Mouse (Mus musculus) layer of hippocampus, adult 9-11 months (tissue): ENCODE measurements around the gene Ccnq.

Experiments
- DNase-seq: peaks from one replicate; pipeline ENCODE4 v3.0.0; 2022

Gene Ccnq

DNA sequence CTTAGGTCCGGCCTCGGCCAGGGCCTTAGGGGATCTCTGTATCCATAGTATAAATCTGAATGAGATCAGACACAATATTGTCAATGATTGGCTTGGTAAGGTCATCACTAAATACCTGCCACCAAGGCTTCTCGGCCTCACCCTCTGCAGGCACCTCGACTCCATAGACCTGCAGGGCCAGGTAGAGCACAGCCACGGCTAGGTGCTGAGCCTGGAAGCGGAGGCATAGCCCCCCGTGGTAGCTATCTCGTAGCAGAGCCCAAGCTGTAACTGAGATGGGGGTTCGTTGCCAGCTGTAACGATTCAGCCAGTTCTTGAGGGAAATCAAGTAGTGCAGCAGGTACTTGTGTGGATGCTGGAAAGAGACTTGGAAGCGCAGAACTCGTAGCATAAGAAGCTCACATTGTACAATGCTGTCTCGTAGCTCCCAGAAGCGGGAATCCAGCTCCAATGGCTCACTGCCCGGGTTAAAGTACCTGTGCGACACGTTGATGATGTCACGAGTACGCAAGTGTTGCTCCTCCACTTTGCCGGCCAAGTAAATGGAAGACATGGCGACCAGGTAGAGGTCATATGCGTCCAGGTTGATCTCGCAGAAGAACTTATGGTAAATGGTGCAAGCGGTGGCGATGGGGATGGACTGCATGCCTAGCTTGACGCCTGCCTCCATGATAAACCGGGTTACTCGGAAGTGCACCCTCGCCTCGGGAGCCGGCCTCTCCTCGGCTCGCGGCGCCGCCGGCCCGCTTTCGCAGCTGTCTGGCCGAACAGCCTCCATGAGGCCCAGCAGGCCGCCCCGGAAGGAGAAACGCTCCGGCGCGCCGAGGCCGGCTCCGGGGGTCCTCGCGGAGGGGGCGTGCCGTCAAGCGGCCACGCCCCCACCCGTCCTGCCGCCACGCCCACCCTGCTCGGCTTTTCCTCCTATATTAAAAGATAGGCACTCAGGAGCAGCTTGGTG is at the start of gene Ccnq:
Gene Ccnq (minus strand): TSS at position 845 of the 958 bp plus-strand sequence.
- peak; percentile 58 for DNase-seq

DNA sequence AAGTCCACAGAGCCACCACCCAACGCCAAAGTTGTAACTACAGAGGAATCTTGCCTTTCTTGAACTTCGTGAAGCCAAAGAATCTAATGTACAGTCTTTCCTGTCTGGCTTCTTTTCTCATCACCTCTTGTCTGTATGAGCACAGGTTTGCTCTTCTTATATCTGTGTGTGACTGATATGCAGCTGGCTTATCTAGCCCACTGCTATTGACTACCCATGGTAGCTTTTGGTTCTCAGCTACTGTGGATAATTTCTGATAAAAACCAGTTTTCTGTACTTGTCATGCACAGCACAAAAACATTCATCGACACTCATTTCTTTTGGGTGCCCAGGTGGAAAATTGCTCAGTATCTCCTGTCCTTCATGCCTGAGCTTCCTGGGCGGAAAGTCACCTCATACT is 49.6 kb upstream of the Ccnq start:
- DNase-seq, result no peak

DNA sequence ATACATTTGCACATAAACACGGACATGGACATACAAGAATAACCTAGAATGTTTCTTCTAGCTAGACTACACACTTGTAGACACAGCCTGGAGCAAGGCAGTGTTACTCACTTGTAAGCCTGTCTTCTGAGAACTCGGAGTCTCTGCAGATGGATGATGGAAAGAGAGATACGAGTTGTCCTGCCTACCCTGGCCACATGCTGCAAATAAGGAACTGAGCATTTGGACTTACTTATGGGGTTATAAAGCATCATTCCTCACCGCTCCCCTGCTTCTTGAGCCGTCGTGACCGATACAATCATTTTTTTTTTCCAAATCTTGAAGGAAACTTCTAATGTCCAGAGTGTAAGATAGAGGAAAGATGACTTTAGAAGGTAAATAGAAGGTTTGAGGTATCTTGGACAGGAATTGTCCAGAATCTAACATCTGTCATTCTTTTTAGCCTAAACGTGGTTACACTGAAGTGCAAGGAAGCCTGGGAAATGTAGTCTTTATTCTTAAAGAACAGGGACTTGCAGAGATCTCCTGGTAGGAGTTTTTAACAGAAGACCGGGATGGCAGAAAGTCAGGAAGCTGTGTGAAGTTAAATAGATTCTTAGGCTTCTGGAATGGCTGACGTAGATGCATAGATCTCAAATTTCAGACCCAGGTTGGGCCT is 44.7 kb upstream of the Ccnq start:
- no peak for DNase-seq

DNA sequence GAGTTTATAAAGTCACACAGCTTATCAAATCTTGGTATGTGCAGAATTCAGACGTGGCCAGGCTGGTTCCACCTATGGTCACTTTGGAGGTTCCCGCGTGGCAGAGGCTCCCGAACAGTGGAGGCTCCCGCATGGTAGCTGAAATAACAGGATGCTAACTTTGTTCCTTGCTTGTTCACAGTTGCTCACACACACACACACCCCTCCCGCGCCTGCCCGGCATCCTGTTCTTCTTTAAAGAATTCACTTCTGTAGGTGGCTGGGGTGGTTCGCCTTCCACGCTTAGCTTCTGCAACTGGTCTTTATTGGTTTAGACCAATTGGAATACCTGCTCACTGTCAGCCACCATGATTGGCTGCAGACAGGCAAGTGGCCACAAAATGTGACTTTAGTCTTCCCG is 41.6 kb upstream of the Ccnq start:
- DNase-seq, result peak; percentile 17

DNA sequence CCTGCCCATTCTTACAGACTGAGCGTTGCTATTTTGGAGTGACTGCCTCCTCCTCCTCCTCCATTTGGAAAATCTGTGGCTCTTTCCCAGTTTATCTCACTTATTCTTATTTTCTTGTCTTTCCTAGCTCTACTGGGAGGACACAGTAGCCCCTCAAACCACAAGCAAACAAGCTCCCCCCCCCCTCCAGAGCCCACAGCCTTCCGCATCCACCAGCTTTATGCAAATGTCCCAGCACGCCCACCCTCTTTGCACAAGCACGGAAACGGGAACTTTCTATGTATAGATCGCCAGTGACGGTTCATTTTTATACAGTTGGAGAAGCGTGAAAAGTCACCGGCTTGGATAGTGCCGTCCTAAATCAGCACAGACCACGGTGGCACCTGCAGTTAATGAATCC is 40.9 kb upstream of the Ccnq start:
- DNase-seq, result peak; percentile 50

DNA sequence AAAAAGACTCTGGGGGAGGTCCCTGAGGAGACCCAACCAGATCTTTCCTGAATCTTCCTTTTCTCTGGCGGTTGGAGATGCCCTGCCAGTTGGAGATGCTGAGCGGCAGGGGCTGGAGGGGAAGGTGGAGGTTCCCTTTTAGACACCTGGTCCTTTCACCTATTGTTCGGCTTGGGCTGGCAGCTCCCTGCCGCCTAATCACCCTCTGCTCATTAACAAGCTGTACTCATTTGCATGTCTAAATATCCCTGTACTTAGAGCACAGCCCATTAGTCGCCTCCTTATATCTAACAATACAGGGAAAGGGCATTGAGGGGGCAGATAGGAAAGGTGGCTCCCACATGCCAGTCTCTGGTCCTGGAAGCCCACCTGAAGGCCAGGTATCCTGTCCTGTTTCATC is 40.5 kb upstream of the Ccnq start:
- DNase-seq, result no peak

DNA sequence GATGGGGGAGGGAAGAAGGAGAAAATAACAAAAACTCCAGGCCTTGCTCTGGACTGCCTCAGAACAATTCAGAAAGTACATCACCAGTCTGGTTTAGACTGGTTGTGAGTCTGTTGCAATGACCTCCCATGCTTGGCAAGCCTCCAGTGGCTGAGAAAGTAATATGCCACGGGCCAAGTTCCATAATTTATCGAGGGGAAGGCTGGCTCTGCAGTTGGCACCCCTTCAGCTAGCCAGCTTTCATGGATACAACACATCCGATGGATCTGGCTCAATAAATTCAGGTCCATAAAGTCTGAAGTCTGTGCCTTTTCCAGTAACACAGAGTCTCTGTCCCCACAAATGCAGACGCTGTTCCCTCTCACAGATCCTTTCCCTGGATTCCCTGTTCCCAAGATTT is 40.1 kb upstream of the Ccnq start:
- peak; percentile 40 for DNase-seq

DNA sequence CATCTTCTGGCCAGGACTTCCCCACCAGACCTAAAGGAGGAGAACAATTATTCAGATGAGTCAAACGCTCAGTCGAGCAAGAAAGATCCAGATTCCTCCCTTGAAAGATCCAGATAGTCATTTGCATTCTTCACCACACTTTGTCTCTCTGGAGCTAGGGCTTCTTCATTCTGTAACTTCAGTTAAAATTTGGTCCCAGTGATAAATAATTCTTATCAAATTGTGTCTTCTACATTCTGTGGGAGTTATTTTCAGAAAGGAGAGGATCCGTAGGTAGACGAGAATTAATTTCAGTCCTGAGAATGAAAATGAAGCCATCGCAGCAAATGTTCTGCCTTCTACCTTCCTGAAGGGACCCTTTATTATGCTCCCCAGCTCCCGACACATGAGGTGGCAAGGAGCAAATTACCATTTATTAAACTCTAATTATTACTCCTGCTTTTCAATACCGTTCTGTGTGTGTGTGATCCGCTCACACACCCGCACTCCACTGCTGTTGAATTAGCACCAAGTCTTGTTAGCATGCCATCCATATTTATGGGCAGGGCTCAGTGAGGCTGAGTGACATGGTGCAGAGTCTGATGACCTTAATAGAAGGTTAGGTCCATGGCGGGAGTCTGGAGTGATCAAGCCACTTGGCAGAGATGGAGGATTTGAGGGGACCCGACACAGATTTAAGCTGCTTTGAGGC is 38.0 kb upstream of the Ccnq start:
- DNase-seq, result no peak

DNA sequence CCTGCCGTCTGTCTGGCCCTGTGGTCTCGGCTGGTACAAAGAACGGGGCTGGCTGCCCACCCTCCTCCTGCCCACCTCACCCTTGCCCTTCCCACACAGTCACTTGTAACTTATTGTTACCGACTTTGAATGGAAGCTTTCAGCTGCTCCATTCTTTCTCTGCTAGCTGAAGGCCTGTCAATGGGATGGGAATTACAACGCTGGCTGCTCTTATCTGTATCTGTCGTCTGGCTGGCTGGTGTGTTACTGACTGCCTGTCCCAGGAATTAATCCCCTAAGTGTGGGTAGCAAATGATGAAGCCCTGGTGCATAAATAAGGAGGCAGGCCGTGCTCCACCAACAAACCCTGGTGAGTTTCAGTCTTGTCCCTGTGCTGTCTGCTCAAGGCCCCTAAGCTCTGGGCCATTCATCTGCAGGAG is 34.5 kb upstream of the Ccnq start:
- DNase-seq, result no peak

DNA sequence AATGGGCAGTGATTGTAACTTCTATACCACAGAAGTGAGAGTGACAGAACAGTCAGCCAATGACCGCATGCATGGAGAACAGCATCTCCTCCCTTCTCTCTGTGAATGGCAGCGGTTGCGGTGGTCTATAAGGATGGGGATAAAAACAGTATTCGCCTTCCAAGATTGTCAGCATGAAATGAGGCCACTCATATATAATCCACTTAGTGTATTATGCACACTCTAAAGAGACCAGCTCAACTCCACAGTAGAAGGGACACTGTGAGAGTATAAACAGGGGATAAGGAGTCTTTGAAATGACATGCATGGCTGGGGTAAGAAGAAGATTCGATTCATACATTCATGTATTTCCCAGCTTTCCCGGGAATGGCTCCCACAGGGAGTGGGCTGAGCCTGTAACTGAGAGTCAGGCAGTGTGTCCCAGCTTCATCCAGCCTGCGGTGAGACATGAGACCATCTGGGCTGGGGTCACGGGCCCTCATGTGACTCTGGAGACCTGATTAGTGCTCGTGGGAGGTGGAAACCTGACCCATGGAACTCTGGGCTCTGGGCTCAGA is 31.3 kb upstream of the Ccnq start:
- no peak for DNase-seq

DNA sequence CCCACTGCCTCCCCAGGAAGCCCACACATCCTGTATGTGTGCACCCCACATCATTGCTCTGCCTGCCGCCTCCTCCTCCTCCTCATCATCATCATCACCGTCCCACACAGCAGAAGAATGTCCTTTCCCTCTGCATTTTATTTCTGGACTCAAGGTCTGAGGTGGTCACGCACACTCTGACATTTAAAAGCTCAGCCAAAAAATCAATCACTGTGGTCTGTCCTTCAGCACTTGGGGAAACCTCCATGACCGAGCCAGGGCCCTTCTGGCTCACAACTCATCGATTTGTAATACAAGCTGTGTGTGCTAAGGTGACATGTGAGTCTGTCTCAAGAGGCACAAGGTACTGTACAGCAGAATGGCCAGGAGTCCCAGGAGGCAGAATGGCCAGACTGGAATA is 30.8 kb upstream of the Ccnq start:
- no peak for DNase-seq

DNA sequence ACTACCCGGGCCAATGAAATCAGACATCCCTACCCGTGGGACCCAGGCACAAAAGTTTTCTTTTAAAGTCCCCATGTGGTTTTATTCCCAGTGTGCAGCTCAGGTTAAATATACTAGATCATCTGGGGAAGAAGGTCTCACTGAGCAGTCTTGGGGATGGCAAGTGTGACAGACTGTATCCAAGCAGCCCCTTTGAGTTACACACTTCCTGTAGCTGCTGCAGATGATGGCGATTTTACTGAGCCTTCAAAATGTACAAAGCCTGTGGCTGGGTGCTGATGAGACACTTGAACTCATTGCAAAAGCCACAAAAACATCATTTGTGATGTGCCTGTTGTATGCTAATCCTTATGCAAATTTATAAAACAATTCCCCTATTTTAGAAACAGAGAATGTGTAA is 29.0 kb upstream of the Ccnq start:
- DNase-seq, result no peak

DNA sequence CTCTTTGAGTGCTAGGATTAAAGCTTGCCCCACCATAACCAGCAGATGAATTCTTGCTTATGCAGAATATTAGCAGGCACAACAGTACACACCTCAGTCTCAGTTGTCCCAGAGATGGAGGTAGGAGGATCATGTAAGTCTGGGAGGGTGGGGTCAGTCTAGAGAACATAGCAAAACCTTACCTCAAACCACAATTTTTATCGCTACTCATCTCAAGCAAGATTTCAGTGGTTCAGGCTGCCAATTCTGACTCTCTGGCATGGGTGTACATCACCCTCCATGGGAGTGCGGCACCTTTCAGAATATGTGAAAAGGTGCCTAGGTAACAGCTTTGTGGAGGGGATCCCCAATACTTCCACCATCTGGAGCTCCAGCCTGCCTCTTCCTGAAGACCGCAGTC is 28.5 kb upstream of the Ccnq start:
- DNase-seq, result no peak

DNA sequence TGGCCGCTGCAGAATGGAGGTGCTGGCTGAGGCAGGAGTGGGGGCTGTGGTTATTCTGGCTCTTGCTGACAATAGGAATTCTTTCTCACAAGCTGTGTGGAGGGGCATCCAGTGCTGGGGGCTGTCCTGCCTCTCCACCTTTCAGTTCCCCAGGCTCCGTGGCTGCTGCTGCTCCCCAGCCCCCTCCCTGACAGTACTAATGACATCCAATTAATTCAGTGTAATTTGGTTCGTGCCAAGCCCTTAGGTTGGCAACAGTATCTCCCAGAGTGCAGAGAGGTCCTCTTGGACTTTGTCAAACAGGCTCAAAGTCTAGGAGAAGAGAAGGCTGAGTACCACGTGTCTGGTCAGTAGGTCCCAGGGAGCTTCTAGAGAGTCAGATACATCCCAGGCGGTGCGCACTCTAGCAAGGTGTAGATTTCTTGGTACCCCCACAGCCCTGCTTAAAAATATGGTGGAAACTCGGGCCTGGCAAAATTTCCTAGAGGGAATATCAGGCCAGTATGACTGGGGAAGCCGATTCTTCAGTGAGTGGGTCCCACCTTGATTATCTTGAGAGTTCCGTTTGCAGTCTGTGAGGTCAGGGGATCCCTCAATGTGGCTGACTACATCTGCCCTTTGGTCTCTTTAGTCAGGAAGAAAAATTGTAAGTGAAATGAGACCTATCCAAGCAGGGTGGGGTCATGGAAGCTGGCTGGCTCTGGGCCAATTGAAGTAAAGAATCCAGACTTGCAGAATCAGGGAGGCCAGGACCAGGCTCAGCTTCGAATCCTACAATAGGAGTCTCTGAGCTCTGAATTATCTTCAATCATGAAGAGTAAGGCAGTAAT is 26.5 kb upstream of the Ccnq start:
- no peak for DNase-seq

DNA sequence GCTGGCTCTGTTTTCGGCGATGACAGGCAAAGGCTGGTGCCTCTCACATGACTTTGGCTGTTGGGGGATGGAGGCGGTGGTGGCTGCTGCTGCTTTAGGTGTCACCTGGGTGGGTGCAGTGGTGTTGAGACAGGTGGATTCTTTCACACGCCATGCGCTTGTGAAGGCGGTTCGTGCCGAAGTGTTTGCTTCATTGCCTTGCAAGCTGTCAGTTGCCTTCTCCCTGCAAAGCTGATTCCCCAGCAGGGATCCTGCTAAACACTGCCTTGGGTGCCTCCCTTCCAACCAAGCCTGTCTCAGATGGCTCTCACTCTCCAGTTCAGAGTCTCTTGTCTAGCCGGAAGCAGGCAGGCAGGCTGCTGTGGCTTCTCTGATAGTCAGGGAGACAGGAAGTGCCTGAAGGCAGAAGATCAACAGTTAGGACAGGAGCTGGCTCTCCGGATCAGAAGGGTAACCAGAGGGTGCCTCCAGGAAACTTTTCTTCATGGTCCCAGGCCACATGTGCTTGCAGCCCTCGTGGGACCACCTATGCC is 20.3 kb upstream of the Ccnq start:
- peak; percentile 69 for DNase-seq

DNA sequence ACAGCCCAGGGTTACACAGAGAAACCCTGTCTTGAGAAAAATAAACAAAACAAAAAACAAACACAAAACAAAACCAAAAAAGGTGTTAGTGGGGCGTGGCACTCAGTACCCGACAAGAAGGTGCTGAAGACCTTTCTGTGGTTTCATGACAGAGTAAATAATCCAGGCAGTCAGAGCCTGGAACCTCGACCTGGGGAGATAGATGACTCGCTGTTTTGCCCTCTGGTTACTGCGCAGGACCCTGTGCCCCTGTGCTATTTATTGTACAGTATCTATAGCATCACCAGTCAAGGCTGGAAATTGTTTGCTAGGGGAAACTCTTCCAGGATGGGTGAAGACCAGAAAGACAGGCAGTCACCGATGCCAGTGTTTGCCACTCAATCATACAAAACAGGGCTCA is 18.9 kb upstream of the Ccnq start:
- no peak for DNase-seq

DNA sequence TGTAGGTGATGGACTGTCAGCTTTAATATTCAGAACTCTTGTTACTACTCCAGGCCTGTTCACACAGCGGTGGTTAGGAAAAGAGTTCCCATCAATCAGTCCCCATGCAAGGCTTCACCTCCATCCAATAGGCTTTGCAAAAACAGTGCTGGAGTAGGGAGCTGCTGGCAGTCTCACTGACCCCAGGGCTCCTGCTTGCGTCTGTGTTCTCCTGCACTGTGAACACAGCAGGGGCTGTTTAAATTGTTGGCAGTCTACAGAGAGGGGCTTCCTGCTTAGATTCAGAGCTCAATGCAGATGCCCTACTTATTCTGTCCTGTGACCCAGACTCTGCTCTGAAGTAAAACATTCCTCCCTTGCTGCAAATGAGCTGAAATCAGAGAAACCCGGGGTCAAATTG is 17.2 kb upstream of the Ccnq start:
- no peak for DNase-seq

DNA sequence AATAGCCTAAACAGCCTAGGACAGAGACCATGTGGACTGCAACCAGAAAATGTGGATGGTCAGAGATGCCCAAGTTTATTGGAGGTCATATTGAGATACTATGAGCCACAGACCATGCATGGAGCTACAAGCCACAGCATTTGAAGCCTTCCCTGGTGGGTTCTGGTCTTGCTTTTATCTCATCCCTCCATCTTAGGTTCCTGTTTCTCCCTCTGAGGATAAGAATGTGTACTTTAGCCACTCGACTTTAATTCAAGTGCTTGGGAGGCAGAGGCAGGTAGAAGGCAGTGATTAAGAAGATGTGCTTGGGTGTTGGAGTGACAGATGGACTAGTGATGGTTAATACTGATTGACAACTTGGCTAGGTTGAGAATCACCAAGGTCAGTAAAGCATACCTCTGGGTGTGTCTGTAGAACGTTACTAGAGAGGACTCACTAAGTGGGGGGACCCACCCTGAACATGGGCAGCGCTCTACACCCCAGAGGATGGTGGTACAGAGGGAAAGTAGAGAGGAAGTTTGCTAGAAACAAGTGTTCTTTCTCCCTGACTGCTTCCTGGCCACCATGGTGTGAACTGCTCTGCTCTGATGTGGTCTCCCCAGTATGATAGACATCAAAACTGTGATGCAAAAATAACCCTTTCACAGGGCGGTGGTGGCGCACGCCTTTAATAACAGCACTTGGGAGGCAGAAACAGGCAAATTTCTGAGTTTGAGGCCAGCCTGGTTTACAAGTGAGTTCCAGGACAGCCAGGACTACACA is 14.7 kb upstream of the Ccnq start:
- no peak for DNase-seq

DNA sequence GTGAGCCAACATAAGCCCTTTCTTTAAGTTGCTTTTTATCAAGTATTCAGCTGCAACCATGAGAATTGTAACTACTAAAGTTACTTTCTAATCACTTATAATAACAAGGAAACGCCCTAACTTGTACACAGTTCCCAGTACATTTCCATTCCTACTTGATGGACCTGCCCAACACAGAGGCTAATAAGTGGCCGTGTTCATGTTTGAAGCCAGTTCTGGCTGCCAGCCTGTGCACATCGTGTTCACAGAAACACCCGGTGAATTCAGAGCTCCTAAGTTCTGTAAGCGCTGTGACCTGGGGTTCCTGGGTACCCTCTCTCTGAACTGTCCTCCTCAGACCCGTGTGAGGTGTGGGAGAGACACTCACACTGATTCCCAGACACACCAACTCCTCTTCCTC is 13.3 kb upstream of the Ccnq start:
- no peak for DNase-seq

DNA sequence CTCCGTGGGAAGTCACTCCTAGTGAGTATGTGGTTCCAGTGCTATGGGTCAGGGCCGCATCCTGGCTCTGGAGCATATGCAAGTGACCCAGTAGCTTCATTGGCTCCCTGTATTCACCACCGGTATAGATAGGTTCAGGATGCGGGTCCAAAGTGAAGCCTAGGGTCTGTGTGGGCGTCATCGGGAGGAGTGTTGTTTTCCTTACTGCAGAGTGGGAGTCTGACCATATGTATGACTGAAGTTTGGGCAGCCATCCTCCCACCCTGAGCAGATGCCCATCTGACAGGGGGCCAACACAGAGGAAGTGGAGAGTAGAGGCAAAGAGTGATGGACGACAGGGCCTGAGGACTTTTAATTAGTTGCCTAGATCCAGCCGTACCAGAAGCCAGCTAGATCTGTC is 12.8 kb upstream of the Ccnq start:
- peak; percentile 33 for DNase-seq

DNA sequence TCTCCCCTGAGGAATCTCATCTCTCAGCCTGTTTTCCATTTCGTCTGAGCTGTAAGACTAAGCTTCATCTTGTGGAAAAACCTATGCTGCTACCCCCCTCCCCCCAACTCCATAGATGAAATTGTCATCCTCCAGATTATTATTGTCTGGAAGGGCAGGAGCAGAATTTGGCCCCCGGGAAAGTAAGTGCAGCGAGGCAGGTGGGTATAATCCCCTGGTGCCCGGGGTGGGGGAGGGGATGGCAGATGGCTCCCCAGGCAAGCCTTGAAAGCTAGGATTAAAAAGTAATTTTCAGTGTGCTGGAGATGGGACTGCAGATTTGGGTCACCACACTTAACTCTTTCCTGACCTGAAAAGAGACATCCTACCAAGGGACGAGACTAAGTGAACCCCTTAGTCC is 10.7 kb upstream of the Ccnq start:
- no peak for DNase-seq

DNA sequence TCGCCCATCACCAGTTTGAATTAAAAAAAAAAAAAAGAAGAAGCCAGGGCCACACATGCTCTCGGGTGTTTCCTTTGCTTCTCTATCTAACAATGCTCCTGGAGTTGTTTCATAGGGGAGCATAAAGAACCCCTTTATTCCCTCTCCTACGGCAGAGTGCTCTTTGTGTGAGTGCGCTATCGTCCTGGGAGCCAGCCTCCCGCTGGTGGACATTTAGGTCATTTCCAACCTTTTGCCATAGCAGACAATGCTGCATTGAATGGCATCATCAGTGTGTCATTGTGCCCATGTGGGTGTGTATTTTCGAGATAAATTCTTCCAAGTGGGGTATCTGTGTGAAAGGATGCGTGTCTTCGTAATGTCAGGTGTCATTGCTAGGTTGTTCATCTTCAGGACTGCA is 9.6 kb upstream of the Ccnq start:
- no peak for DNase-seq
